Mouse (Mus musculus) MEL (cell line): ENCODE data around the gene Pitpnm3. TPM values are rescaled to one million over a fixed set of nuclear protein-coding genes. Genes with fewer than 3 reads are reported as not detected.
A peak's percentile ranks its signal among the peaks of the same experiment; 100 is the strongest.

Experiments used
- DNase-seq: peaks from one replicate; pipeline ENCODE4 v3.0.0; 2011; ENCODE audit warnings: low read depth, low spot score
- H3K27ac ChIP-seq: 2 replicates; pipeline ENCODE4 v1.5.1; 2012; ENCODE audit warnings: low read depth, mild to moderate bottlenecking, control low read depth, low read length, moderate library complexity; ENCODE audit not compliant: control insufficient read depth
- H3K27me3 ChIP-seq, 2 experiments: fragments of 150-350 bp in 1 of 2; sonication (generic) in 1 of 2; 2 replicates each; pipeline ENCODE4 v1.6.1; 2012; ENCODE audit warnings: low read length in 2 of 2, mild to moderate bottlenecking in 2 of 2, improper control_type of control experiment in 1 of 2, moderate library complexity in 1 of 2; ENCODE audit not compliant: insufficient read depth in 2 of 2, control insufficient read depth in 1 of 2
- H3K36me3 ChIP-seq, 2 experiments: 2 replicates each; pipeline ENCODE4 v1.6.1; 2012 to 2014; ENCODE audit warnings: low read length in 2 of 2, improper control_type of control experiment in 1 of 2, inconsistent platforms in 1 of 2, mild to moderate bottlenecking in 1 of 2; ENCODE audit not compliant: insufficient read depth in 2 of 2, control insufficient read depth in 1 of 2
- H3K4me1 ChIP-seq, 2 experiments: fragments of 150-350 bp in 1 of 2; sonication (generic) in 1 of 2; 2 replicates each; pipeline ENCODE4 v1.6.1; 2012; ENCODE audit warnings: low read length in 2 of 2, improper control_type of control experiment in 1 of 2, mild to moderate bottlenecking in 1 of 2; ENCODE audit not compliant: insufficient read depth in 2 of 2, control insufficient read depth in 1 of 2
- H3K4me3 ChIP-seq, 2 experiments: fragments of 150-350 bp in 1 of 2; sonication (generic) in 1 of 2; 2 replicates each; pipeline ENCODE4 v1.5.1; 2012; ENCODE audit warnings: low read depth in 2 of 2, low read length in 2 of 2, mild to moderate bottlenecking in 2 of 2, moderate library complexity in 2 of 2, control low read depth in 1 of 2, improper control_type of control experiment in 1 of 2; ENCODE audit not compliant: control insufficient read depth in 1 of 2, insufficient read depth in 1 of 2
- H3K79me2 ChIP-seq: 2 replicates; pipeline ENCODE4 v1.6.1; 2012; ENCODE audit warnings: mild to moderate bottlenecking, low read length, moderate library complexity; ENCODE audit not compliant: control insufficient read depth, poor library complexity, insufficient read depth
- H3K9ac ChIP-seq: 2 replicates; pipeline ENCODE4 v1.6.1; 2012; ENCODE audit warnings: low read depth, mild to moderate bottlenecking, control low read depth, low read length, moderate library complexity; ENCODE audit not compliant: control insufficient read depth, poor library complexity, severe bottlenecking
- H3K9me3 ChIP-seq: fragments of 150-350 bp; sonication (generic); replicated peaks from 2 replicates; pipeline ENCODE4 v1.6.1; 2012; ENCODE audit warnings: mild to moderate bottlenecking, low read length, improper control_type of control experiment, moderate library complexity; ENCODE audit not compliant: insufficient read depth
- BHLHE40 ChIP-seq: IDR thresholded peaks from 2 replicates; pipeline ENCODE4 v1.6.1; 2012; ENCODE audit warnings: low read depth, mild to moderate bottlenecking, inconsistent platforms, low read length, improper control_type of control experiment, borderline replicate concordance
- CTCF ChIP-seq, 3 experiments: IDR thresholded peaks in 2 of 3; conservative IDR thresholded peaks in 1 of 3; 2 replicates each; pipeline ENCODE4 v1.5.1; 2011 to 2012; ENCODE audit warnings: low read length in 3 of 3, low read depth in 2 of 3, mild to moderate bottlenecking in 2 of 3, improper control_type of control experiment in 1 of 3, inconsistent platforms in 1 of 3, mixed read lengths in 1 of 3, moderate library complexity in 1 of 3; ENCODE audit not compliant: control insufficient read depth in 1 of 3, insufficient read depth in 1 of 3, poor library complexity in 1 of 3, severe bottlenecking in 1 of 3
- ETS1 ChIP-seq: IDR thresholded peaks from 2 replicates; pipeline ENCODE4 v1.6.1; 2012; ENCODE audit warnings: low read depth, mild to moderate bottlenecking, inconsistent platforms, low read length, improper control_type of control experiment, moderate library complexity
- HCFC1 ChIP-seq: IDR thresholded peaks from 2 replicates; pipeline ENCODE4 v1.6.1; 2012; ENCODE audit warnings: low read depth, mild to moderate bottlenecking, inconsistent platforms, low read length, improper control_type of control experiment, moderate library complexity
- KAT2A ChIP-seq: conservative IDR thresholded peaks from 2 replicates; pipeline ENCODE4 v1.6.1; 2012; ENCODE audit warnings: low read depth, low read length, improper control_type of control experiment, inconsistent platforms
- MAX ChIP-seq: IDR thresholded peaks from 2 replicates; pipeline ENCODE4 v1.6.1; 2011; ENCODE audit warnings: low read length, improper control_type of control experiment
- MAZ ChIP-seq: IDR thresholded peaks from 2 replicates; pipeline ENCODE4 v1.6.1; 2012; ENCODE audit warnings: low read depth, mild to moderate bottlenecking, inconsistent platforms, low read length, improper control_type of control experiment
- MXI1 ChIP-seq: IDR thresholded peaks from 2 replicates; pipeline ENCODE4 v1.6.1; 2011; ENCODE audit warnings: mild to moderate bottlenecking, low read depth, low read length, improper control_type of control experiment
- MYC ChIP-seq: IDR thresholded peaks from 2 replicates; pipeline ENCODE4 v1.6.1; 2011; ENCODE audit warnings: low read depth, mild to moderate bottlenecking, low read length, improper control_type of control experiment, moderate library complexity
- NELFE ChIP-seq: IDR thresholded peaks from 2 replicates; pipeline ENCODE4 v1.6.1; 2011; ENCODE audit warnings: low read depth, low read length, improper control_type of control experiment
- NRF1 ChIP-seq: IDR thresholded peaks from 2 replicates; pipeline ENCODE4 v1.6.1; 2014; ENCODE audit warnings: low read depth, mild to moderate bottlenecking, inconsistent platforms, low read length, improper control_type of control experiment, moderate library complexity; ENCODE audit not compliant: poor library complexity, insufficient read depth, severe bottlenecking
- POLR2A ChIP-seq, 2 experiments: IDR thresholded peaks; 2 replicates each; pipeline ENCODE4 v1.6.1; 2011 to 2012; ENCODE audit warnings: low read length in 2 of 2, mild to moderate bottlenecking in 2 of 2, control low read depth in 1 of 2, improper control_type of control experiment in 1 of 2, low read depth in 1 of 2, moderate library complexity in 1 of 2; ENCODE audit not compliant: control insufficient read depth in 1 of 2, insufficient read depth in 1 of 2, poor library complexity in 1 of 2
- POLR2AphosphoS5 ChIP-seq: IDR thresholded peaks from 2 replicates; pipeline ENCODE4 v1.6.1; 2012; ENCODE audit warnings: low read depth, borderline replicate concordance, mild to moderate bottlenecking, inconsistent platforms, low read length, moderate library complexity, mixed read lengths
- RAD21 ChIP-seq: IDR thresholded peaks from 2 replicates; pipeline ENCODE4 v1.6.1; 2011; ENCODE audit warnings: mild to moderate bottlenecking, low read depth, low read length, improper control_type of control experiment
- RCOR1 ChIP-seq: IDR thresholded peaks from 2 replicates; pipeline ENCODE4 v1.6.1; 2012; ENCODE audit warnings: low read depth, mild to moderate bottlenecking, inconsistent platforms, low read length, improper control_type of control experiment
- SIN3A ChIP-seq: IDR thresholded peaks from 2 replicates; pipeline ENCODE4 v1.6.1; 2012; ENCODE audit warnings: low read length, improper control_type of control experiment, inconsistent platforms
- SMC3 ChIP-seq: IDR thresholded peaks from 2 replicates; pipeline ENCODE4 v1.6.1; 2011; ENCODE audit warnings: low read depth, low read length, improper control_type of control experiment
- TAL1 ChIP-seq: IDR thresholded peaks from 2 replicates; pipeline ENCODE4 v1.6.1; 2012; ENCODE audit warnings: mild to moderate bottlenecking, inconsistent platforms, low read length, moderate library complexity, mixed read lengths
- TBP ChIP-seq: IDR thresholded peaks from 2 replicates; pipeline ENCODE4 v1.8.0; 2011; ENCODE audit warnings: low read depth, low read length, improper control_type of control experiment
- TCF12 ChIP-seq: IDR thresholded peaks from 2 replicates; pipeline ENCODE4 v1.6.1; 2014; ENCODE audit warnings: low read depth, mild to moderate bottlenecking, inconsistent platforms, low read length, improper control_type of control experiment, moderate library complexity
- UBTF ChIP-seq: IDR thresholded peaks from 2 replicates; pipeline ENCODE4 v1.6.1; 2012; ENCODE audit warnings: low read depth, mild to moderate bottlenecking, inconsistent platforms, low read length, improper control_type of control experiment, moderate library complexity, borderline replicate concordance; ENCODE audit not compliant: insufficient read depth
- ZC3H11A ChIP-seq: IDR thresholded peaks from 2 replicates; pipeline ENCODE4 v1.6.1; 2012; ENCODE audit warnings: low read depth, mild to moderate bottlenecking, inconsistent platforms, low read length, improper control_type of control experiment
- ZKSCAN1 ChIP-seq: IDR thresholded peaks from 2 replicates; pipeline ENCODE4 v1.6.1; 2012; ENCODE audit warnings: low read depth, mild to moderate bottlenecking, inconsistent platforms, low read length, improper control_type of control experiment, moderate library complexity
- polyA plus RNA-seq, 2 experiments: library from polyadenylated mRNA; stranded (reverse) in 1 of 2; unstranded in 1 of 2; fragments of >175 nt in 1 of 2; fragments of >200 nt in 1 of 2; gene quantifications; 2 replicates each; pipeline versions ENCODE4 v1.2.1 to v1.2.4; 2012; ENCODE audit warnings: low replicate concordance in 2 of 2, low read depth in 1 of 2; ENCODE audit not compliant: insufficient read length in 2 of 2, insufficient read depth in 1 of 2, missing spikeins in 1 of 2
- total RNA-seq: library from RNA; depleted of rRNA; stranded (reverse); fragments of 300-350 nt; gene quantifications from 2 replicates; pipeline ENCODE4 v1.2.3, GENCODE M21; 2012

Pitpnm3 gene
- total and polyA plus RNA-seq, 3 experiments = 0.24 TPM; not detected in 2

- TF ChIP-seq NRF1 (no peak), HCFC1 (no peak), SIN3A (no peak), POLR2AphosphoS5 (no peak)
Observed at GRCm38 (mm10) chr11:72057166-72057565, 78.4 kb downstream of the Pitpnm3 start (continued).

- TF ChIP-seq MAX (no peak), SMC3 (no peak), UBTF (no peak), MAZ (no peak), KAT2A (no peak), NRF1 (no peak), HCFC1 (no peak), ETS1 (no peak), NELFE (no peak), TCF12 (no peak), POLR2A (IDR thresholded peaks at IDR 0.05; ENCODE audit: control insufficient read depth in 1 of 2, insufficient read depth in 1 of 2, low read depth in 1 of 2, low read length in 2 of 2, poor library complexity in 1 of 2) (no peak), POLR2AphosphoS5 (no peak), ZKSCAN1 (no peak), TAL1 (no peak), MXI1 (no peak), MYC (no peak)
- TF ChIP-seq, all 39 proteins: peak for 0
- Histone ChIP-seq H3K9ac (no peak overlapping the region), H3K27ac (no peak overlapping the region), H3K9me3 (no peaks in the 10 kb centered on the region), H3K4me3 (no peak overlapping the region), H3K27me3 (no peaks in the 10 kb centered on the region), H3K4me1 (peaks cover 3% of the 10 kb centered on the region in 2 experiments; a peak in 2 of 4 replicates), H3K79me2 (no peaks in the 10 kb centered on the region), H3K36me3 (no peaks in the 10 kb centered on the region)
- no peak for DNase-seq
Observed at GRCm38 (mm10) chr11:72055176-72055575, 80.4 kb downstream of the Pitpnm3 start.

- Histone ChIP-seq H3K9me3 (no peaks in the 10 kb centered on the region), H3K27me3 (no peaks in the 10 kb centered on the region), H3K79me2 (no peaks in the 10 kb centered on the region), H3K36me3 (no peaks in the 10 kb centered on the region), H3K4me1 (peaks cover 3% of the 10 kb centered on the region in 2 experiments; a peak in 2 of 4 replicates), H3K4me3 (no peak overlapping the region), H3K9ac (no peak overlapping the region), H3K27ac (no peak overlapping the region)
- peak; percentile 84 for DNase-seq
- TF ChIP-seq MAX (peak; percentile 67), MYC (peak; percentile 90), RAD21 (peak; percentile 65), ETS1 (no peak), KAT2A (no peak), ZC3H11A (peak; percentile 18; the same call in 1 of the 2 replicates), RCOR1 (no peak), CTCF (IDR thresholded peaks at IDR 0.05 in 2 of 3, conservative IDR thresholded peaks at IDR 0.05 in 1 of 3; ENCODE audit: control insufficient read depth in 1 of 3, insufficient read depth in 1 of 3, low read depth in 2 of 3, low read length in 3 of 3, poor library complexity in 1 of 3, severe bottlenecking in 1 of 3) (peak; percentile 83 to 95 (median 83)), SMC3 (peak; percentile 64), TBP (no peak), BHLHE40 (no peak)
Observed at GRCm38 (mm10) chr11:72052636-72053035, 82.9 kb downstream of the Pitpnm3 start.
